Mouse (Mus musculus) forebrain, embryonic 10.5 days (tissue): ENCODE measurements around the gene Rdm1. TPM values are rescaled to one million over a fixed set of nuclear protein-coding genes. Genes with fewer than 3 reads are reported as not detected.
"Not testable (repeated sequence)": the region's sequence is repeated elsewhere in the genome, so short reads cannot be mapped to it uniquely, and the experiment has no call there.

Experiments used
- DNase-seq: peaks from one replicate; pipeline ENCODE4 v3.0.0-alpha.2; 2017; ENCODE audit warnings: low spot score; ENCODE audit errors: extremely low spot score
- H3K27ac ChIP-seq: fragments of 300-500 bp; sonication (generic); 2 replicates; pipeline ENCODE4 v1.5.1; 2016; ENCODE audit warnings: mild to moderate bottlenecking
- H3K27me3 ChIP-seq: fragments of 300-500 bp; sonication (generic); 2 replicates; pipeline ENCODE4 v1.6.1; 2016; ENCODE audit warnings: mild to moderate bottlenecking; ENCODE audit not compliant: poor library complexity, severe bottlenecking
- H3K36me3 ChIP-seq: fragments of 300-500 bp; sonication (generic); replicated peaks from 2 replicates; pipeline ENCODE4 v1.6.1; 2016; ENCODE audit warnings: mild to moderate bottlenecking, moderate library complexity
- H3K4me1 ChIP-seq: fragments of 300-500 bp; sonication (generic); 2 replicates; pipeline ENCODE4 v1.6.1; 2016
- H3K4me3 ChIP-seq: fragments of 300-500 bp; sonication (generic); 2 replicates; pipeline ENCODE4 v1.5.1; 2016; ENCODE audit warnings: mild to moderate bottlenecking, moderate library complexity
- H3K9me3 ChIP-seq: fragments of 300-500 bp; sonication (generic); 2 replicates; pipeline ENCODE4 v1.6.1; 2016; ENCODE audit warnings: mild to moderate bottlenecking, moderate library complexity
- WGBS: fragments of 180-500 bp; shearing (Covaris S2); methylation state at CpG from one replicate; pipeline ENCODE4 v1.1.7; 2016; 5-methylcytosine and 5-hydroxymethylcytosine counted together
- polyA plus RNA-seq: library from polyadenylated mRNA; unstranded; fragments of >200 nt; fragmentation: Nextera tagmentation; extraction: Ambion mirVana; gene quantifications from 2 replicates; pipeline ENCODE4 v1.2.1, GENCODE M21; 2016

Gene Rdm1
- polyA plus RNA-seq, 1 experiment from 2014 or later, result 33.9 TPM

- H3K4me1 ChIP-seq, result peaks cover 11% of the 10 kb centered on the region
- not testable (repeated sequence) for H3K27me3 ChIP-seq, H3K36me3 ChIP-seq, H3K9me3 ChIP-seq, DNase-seq
- peak overlapping the region; percentile 43 for H3K4me3 ChIP-seq
- 17% methylated on average over 16 of the region's 16 CpGs for WGBS
- H3K27ac ChIP-seq, result peak overlapping the region; percentile 94
Measured at GRCm38 (mm10) chr11:101646283-101646794, 19.3 kb downstream of the Rdm1 start.

- H3K4me3 ChIP-seq, H3K9me3 ChIP-seq, H3K36me3 ChIP-seq, DNase-seq, H3K27ac ChIP-seq, H3K27me3 ChIP-seq: not testable (repeated sequence)
- peaks cover 11% of the 10 kb centered on the region for H3K4me1 ChIP-seq
- WGBS, result 93% methylated on average over 10 of the region's 10 CpGs
Measured at GRCm38 (mm10) chr11:101647093-101647492, 20.1 kb downstream of the Rdm1 start.

GRCm38 (mm10) chr11:101656356-101656755, 29.4 kb downstream of the Rdm1 start:
- 93% methylated on average over 4 of the region's 4 CpGs for WGBS
- Histone ChIP-seq H3K27me3 (peaks cover 5% of the 10 kb centered on the region; the same call in 1 of the 2 replicates), H3K36me3 (no peaks in the 10 kb centered on the region), H3K4me1 (peaks cover 9% of the 10 kb centered on the region), H3K4me3 (no peak overlapping the region), H3K9me3 (no peaks in the 10 kb centered on the region), H3K27ac (no peak overlapping the region)
- DNase-seq, result no peak

- Histone ChIP-seq H3K36me3 (no peaks in the 10 kb centered on the region), H3K4me1 (peaks cover 9% of the 10 kb centered on the region), H3K9me3 (no peaks in the 10 kb centered on the region), H3K4me3 (peak overlapping the region; percentile 43), H3K27ac (peak overlapping the region; percentile 98), H3K27me3 (peaks cover 5% of the 10 kb centered on the region; the same call in 1 of the 2 replicates)
- 5% methylated on average over 3 of the region's 3 CpGs for WGBS
- DNase-seq, result no peak
Measured at GRCm38 (mm10) chr11:101657528-101657885, 30.5 kb downstream of the Rdm1 start.

- not testable (repeated sequence) for H3K36me3 ChIP-seq, H3K27me3 ChIP-seq, H3K9me3 ChIP-seq, H3K4me1 ChIP-seq
- WGBS, result under 1% methylated on average over 38 of the region's 40 CpGs
- Histone ChIP-seq H3K4me3 (peak overlapping the region; percentile 43), H3K27ac (peak overlapping the region; percentile 98)
- peak; percentile 84 for DNase-seq
Measured at GRCm38 (mm10) chr11:101657886-101658750, 31.1 kb downstream of the Rdm1 start.

- peaks cover 12% of the 10 kb centered on the region for H3K4me1 ChIP-seq
- H3K9me3 ChIP-seq, result no peaks in the 10 kb centered on the region
- no peaks in the 10 kb centered on the region for H3K36me3 ChIP-seq
- WGBS, result 41% methylated on average over 10 of the region's 10 CpGs
- H3K27me3 ChIP-seq, result peaks cover 5% of the 10 kb centered on the region; the same call in 1 of the 2 replicates
- H3K4me3 ChIP-seq, result no peak overlapping the region
- H3K27ac ChIP-seq, result 0 out of 2 replicates have a peak overlapping the region, but pooled peaks have one; percentile 48
- DNase-seq, result peak; percentile 65
Measured at GRCm38 (mm10) chr11:101658751-101659558, 32.0 kb downstream of the Rdm1 start.

GRCm38 (mm10) chr11:101661191-101661590, 34.2 kb downstream of the Rdm1 start:
- DNase-seq, result no peak
- Histone ChIP-seq H3K4me3 (no peak overlapping the region), H3K9me3 (no peaks in the 10 kb centered on the region), H3K36me3 (no peaks in the 10 kb centered on the region), H3K27ac (no peak overlapping the region), H3K4me1 (peaks cover 23% of the 10 kb centered on the region), H3K27me3 (peaks cover 8% of the 10 kb centered on the region)
- 83% methylated on average over 7 of the region's 7 CpGs for WGBS

- H3K27me3 ChIP-seq, result peaks cover 14% of the 10 kb centered on the region
- no peaks in the 10 kb centered on the region for H3K36me3 ChIP-seq
- 82% methylated on average over 5 of the region's 5 CpGs for WGBS
- H3K4me1 ChIP-seq, result peaks cover 24% of the 10 kb centered on the region
- no peak for DNase-seq
- no peak overlapping the region for H3K27ac ChIP-seq
- no peaks in the 10 kb centered on the region for H3K9me3 ChIP-seq
- H3K4me3 ChIP-seq, result no peak overlapping the region
Measured at GRCm38 (mm10) chr11:101661786-101662185, 34.8 kb downstream of the Rdm1 start.

GRCm38 (mm10) chr11:101663229-101664027, 36.4 kb downstream of the Rdm1 start:
- 73% methylated on average over 11 of the region's 11 CpGs for WGBS
- H3K27me3 ChIP-seq, result peaks cover 24% of the 10 kb centered on the region

GRCm38 (mm10) chr11:101664825-101665635, 38.0 kb downstream of the Rdm1 start, which contains the start of gene Arl4d:
Gene Arl4d (plus strand): TSS chr11:101665541.
- 9% methylated on average over 34 of the region's 34 CpGs for WGBS
- Histone ChIP-seq H3K9me3 (no peaks in the 10 kb centered on the region), H3K27ac (peak within 1 kb of the TSS; percentile 79)

More at GRCm38 (mm10) chr11:101663229-101664027, 36.4 kb downstream of the Rdm1 start:
- Histone ChIP-seq H3K27ac (no peak overlapping the region), H3K9me3 (no peaks in the 10 kb centered on the region), H3K4me1 (peaks cover 26% of the 10 kb centered on the region), H3K36me3 (no peaks in the 10 kb centered on the region), H3K4me3 (no peak overlapping the region)
- no peak for DNase-seq

GRCm38 (mm10) chr11:101665636-101665992, 38.6 kb downstream of the Rdm1 start:
- DNase-seq, result no peak
- peaks cover 41% of the 10 kb centered on the region for H3K4me1 ChIP-seq
- no peaks in the 10 kb centered on the region for H3K9me3 ChIP-seq
- 2% methylated on average over 24 of the region's 24 CpGs for WGBS
- peaks cover 24% of the 10 kb centered on the region for H3K27me3 ChIP-seq
- H3K27ac ChIP-seq, result peak overlapping the region; percentile 79
- no peaks in the 10 kb centered on the region for H3K36me3 ChIP-seq
- H3K4me3 ChIP-seq, result peak overlapping the region; percentile 69

More at GRCm38 (mm10) chr11:101664825-101665635, 38.0 kb downstream of the Rdm1 start, which contains the start of gene Arl4d:
- H3K4me1 ChIP-seq, result peaks cover 40% of the 10 kb centered on the region
- H3K36me3 ChIP-seq, result no peaks in the 10 kb centered on the region
- peak within 1 kb of the TSS; percentile 69 for H3K4me3 ChIP-seq
- DNase-seq, result peak; percentile 91
- H3K27me3 ChIP-seq, result peaks cover 24% of the 10 kb centered on the region
